Mouse (Mus musculus) heart, postnatal 0 days (tissue): Measurements from ENCODE around the gene Mrpl4.

Experiments used
- CTCF ChIP-seq: IDR thresholded peaks from 2 replicates; pipeline ENCODE4 v1.5.1; 2016; ENCODE audit warnings: antibody characterized with exemption, control low read depth, low read depth
- EP300 ChIP-seq: IDR thresholded peaks from 2 replicates; pipeline ENCODE4 v1.6.1; 2016; ENCODE audit warnings: antibody characterized with exemption, low read depth

DNA sequence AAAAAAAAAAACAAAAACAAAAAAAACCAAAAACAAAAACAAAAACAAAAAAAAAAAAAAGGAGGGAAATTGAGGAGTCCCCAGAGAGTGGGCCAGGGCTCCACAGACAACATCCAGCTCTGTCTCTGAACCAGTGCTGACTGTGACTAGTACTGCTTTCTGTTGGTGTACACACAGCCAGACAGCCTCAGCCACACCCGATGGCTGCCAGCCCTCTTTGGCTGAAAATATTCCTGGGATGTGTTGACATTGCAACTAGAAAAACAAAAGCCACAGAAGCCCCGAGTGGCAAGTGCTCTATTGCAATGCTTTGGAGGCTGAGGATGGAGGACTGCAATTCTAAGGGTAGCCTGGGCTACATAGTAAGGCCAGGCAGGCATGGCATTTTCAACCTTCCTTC lies 7.8 kb downstream of the Mrpl4 start:
- TF ChIP-seq EP300, result no peak
- TF ChIP-seq CTCF, result no peak
